Mouse (Mus musculus): Measurements from ENCODE around the gene Olfr1508.
"Not testable (repeated sequence)": the region's sequence is repeated elsewhere in the genome, so short reads cannot be mapped to it uniquely, and the experiment has no call there.

The Olfr1508 gene

DNA sequence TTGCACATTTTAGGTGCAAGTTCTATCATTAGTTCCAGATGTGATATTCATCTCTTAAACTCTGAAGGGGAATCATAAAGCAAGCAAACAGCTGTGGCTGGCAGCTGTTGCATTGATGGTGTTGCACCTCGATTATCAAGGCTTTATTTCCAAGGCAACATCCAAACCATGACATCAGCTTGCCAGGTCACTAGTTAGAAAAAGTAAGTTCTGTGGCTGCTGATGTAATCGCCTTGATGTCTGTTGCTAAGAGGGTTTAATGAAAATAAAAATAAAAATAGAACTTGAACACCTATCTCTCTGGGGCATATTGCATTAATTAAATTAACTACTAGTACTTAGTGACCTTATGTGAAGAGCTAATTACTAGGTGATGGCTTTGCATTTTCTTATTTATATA, at the start of gene Olfr1508:
Gene Olfr1508, minus strand, starts transcription at position 101 of the 400 bp plus-strand sequence.
- DNase-seq: no peak

DNA sequence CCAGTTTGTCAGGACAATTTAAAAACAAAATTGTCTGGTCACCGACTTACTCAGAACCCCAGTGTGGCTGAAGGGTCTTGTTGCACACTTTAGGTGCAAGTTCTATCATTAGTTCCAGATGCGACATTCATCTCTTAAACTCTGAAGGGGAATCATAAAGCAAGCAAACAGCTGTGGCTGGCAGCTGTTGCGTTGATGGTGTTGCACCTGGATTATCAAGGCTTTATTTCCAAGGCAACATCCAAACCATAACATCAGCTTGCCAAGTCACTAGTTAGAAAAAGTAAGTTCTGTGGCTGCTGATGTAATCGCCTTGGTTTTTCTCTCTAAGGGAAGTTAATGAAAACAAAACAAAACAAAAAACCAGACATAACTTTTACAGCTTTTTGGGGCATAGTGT, 28.2 kb upstream of the Olfr1508 start, which contains the start of gene Olfr1507:
Gene Olfr1507, minus strand, starts transcription at position 234 of the 400 bp plus-strand sequence.
- DNase-seq: no peak

DNA sequence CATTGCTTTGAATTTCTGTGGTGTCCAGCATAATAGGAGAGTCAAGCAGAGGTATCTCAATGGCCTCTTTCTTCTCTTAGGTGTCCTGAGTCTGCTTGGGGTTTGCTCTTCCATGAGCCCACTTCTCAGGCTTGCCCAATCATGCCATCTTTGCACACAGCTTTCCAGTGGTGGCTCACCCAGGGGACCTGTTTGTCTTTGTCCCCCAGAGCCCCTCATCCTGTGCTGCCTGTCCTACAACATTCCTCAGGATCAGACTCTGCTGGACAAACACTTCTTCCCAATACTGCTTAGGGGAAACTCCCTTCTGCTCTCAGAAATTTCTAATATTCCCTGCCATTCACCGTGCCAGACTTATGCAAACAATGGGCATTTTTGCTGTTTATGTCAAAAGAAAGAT, 1.6 kb downstream of the Olfr1508 start:
- DNase-seq: no peak

DNA sequence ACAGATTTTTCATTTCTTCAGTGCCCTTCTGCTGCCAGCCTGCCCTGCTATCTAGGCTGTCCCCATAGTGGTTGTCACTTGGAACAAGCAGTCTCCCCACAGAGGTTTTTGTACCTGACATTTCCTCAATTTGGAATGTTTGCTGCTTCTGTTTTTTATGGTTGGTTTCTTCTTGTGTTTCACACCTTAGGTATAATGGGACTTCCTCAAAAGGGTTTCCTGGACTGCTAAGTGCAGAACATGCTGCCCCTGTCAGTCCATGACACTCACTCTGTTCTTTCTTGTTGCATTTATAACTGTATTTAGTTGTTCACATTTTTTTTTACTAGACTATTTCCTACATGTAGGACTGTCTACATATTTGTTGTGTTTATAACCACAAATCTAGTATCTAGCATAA, 5.4 kb downstream of the Olfr1508 start:
- DNase-seq: no peak

DNA sequence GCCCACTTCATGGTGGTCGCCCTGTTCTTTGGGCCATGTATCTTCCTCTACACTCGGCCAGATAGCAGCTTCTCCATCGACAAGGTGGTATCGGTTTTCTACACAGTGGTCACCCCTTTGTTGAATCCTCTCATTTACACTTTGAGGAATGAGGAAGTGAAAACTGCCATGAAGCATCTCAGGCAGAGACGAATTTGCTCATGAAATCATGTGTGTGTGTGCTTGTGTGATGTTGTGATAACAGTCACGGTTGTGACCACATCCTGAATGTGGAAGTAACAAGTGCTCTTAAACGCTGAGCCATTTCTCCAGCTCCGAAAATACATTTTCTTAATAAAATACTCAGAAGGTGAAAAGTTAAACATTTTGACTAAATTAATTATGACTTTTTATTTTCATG, 16.2 kb downstream of the Olfr1508 start:
- no peak for DNase-seq

DNA sequence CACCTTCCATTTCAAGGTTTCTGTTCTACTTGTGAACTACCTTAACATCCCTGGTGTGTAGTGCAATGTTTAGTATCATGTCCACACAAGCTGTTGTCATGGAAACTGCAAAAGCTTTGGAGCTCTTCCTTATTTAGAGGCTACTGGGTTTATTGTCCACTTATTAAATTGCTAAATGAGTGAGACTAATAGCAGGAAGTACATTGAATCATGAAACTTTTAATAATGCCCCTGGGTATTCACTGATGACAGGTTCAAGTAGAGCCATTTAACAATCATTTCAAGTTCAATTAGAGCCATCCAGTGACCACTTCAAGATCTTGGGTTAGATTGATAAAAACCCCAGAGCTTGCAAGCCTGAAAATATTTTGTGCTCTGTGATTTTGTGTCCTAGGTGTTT, 24.6 kb downstream of the Olfr1508 start, which contains the start of gene Olfr1509:
Gene Olfr1509, plus strand, starts transcription at position 301 of the 400 bp plus-strand sequence.
- no peak for DNase-seq

DNA sequence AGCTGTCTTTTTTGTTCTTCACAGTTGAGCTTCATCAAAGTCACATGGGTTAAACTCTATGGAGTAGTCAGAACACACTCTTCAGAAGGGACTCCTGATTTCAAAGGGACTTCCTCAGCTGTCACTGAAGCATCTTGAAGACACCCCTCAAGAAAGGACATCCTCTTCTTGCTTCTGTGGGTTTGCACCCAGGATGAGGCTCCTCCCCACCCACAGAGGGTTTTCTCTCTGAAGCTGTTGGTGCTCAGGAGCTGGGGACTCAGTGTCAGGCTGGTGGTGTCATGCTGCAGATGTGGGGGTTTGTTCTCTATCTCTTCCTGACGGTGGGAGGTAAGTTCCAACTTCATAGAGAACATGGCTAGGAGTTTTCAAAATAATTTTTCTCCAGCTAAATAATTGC, 39.6 kb downstream of the Olfr1508 start:
- DNase-seq: no peak

DNA sequence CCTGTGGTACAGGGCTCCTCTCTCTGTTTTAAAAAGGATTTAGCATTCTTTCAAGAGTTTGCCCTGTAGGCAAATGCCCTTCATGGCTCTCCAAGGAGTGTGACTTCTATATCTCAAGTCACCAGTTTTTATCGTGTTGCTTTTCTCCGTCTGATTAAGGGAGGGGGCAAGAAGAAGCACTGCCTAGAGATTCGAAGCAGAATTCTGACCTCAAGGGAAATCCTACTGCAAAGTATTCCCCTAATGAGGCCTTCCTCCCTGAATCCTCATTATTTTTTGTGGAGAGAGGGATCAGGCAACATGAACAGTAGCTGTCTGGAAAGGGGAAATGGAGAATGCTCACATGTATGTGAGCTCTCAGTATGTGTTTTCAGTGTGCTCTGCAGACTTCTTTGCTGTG, 53.0 kb downstream of the Olfr1508 start, which contains the start of gene Olfr1510:
Gene Olfr1510, minus strand, starts transcription at position 101 of the 400 bp plus-strand sequence.
- DNase-seq: no peak

DNA sequence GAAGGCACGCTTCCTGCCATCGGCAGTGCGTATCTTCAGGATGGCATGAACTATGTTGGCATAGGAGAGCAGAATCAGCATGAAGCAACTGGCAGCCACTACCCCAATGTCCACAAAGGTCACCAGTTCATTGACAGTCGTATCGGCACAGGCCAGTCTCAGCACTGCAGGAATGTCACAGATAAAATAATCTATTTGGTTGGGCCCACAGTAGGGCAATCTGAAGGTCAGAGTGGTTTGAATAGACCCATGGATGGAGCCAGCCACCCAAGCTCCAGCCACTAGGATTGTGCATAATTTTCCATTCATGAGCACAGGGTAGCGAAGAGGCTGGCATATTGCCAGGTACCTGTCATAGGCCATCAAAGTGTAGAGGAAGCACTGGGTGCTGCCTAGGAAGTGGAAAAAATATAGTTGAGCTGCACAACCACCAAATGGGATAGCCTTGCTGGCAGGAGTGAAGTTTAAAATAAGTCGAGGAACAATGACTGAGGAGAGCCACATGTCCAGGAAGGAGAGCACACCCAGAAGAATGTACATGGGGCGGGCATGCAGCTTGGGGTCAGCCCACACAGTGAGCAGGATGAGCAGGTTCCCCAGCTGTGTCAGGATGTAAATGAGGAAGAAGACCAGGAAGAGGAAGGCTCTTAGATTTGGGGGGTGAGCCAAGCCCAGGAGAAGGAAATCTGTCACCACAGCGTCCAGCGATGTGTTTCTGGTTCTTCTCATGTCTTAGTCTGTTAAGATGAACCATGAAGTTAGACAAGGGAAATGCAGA, 57.0 kb downstream of the Olfr1508 start:
- DNase-seq: not testable (repeated sequence)
